Mouse (Mus musculus): ENCODE measurements around the gene Psmd7. TPM values are rescaled to one million over a fixed set of nuclear protein-coding genes. Genes with fewer than 3 reads are reported as not detected.

Psmd7 gene
- polyA plus RNA-seq, 1 experiment from 2014 or later: 156 TPM

GRCm38 (mm10) chr8:107578132-107578531 is 10.1 kb downstream of the Psmd7 start:
- WGBS: 83% methylated on average over 8 of the region's 8 CpGs
- Histone ChIP-seq H3K27ac (no peak overlapping the region), H3K9me3 (replicated peaks) (no peaks in the 10 kb centered on the region), H3K4me2 (no peak overlapping the region), H3K27me3 (no peaks in the 10 kb centered on the region), H3K4me3 (no peak overlapping the region), H3K4me1 (replicated peaks) (peaks cover 4% of the 10 kb centered on the region; the same call in 1 of the 2 replicates), H3K36me3 (peaks cover 48% of the 10 kb centered on the region), H3K9ac (no peak overlapping the region)
- no peak for ATAC-seq (replicated peaks; ENCODE audit: insufficient number of reproducible peaks, insufficient read depth, low FRiP score, low read depth)

GRCm38 (mm10) chr8:107577640-107578039 is 10.6 kb downstream of the Psmd7 start:
- Histone ChIP-seq H3K27me3 (no peaks in the 10 kb centered on the region), H3K9ac (no peak overlapping the region), H3K9me3 (replicated peaks) (no peaks in the 10 kb centered on the region), H3K36me3 (peaks cover 43% of the 10 kb centered on the region), H3K4me1 (replicated peaks) (peaks cover 4% of the 10 kb centered on the region; the same call in 1 of the 2 replicates), H3K4me2 (no peak overlapping the region), H3K4me3 (no peak overlapping the region), H3K27ac (no peak overlapping the region)
- WGBS: 70% methylated on average over 4 of the region's 4 CpGs
- ATAC-seq (replicated peaks; ENCODE audit: insufficient number of reproducible peaks, insufficient read depth, low FRiP score, low read depth): no peak

- Histone ChIP-seq H3K4me3 (peak overlapping the region; percentile 28; the same call in 1 of the 2 replicates), H3K36me3 (peaks cover 34% of the 10 kb centered on the region), H3K4me2 (peak overlapping the region; percentile 58), H3K27ac (no peak overlapping the region), H3K9me3 (replicated peaks) (no peaks in the 10 kb centered on the region), H3K4me1 (replicated peaks) (peaks cover 4% of the 10 kb centered on the region; the same call in 1 of the 2 replicates), H3K27me3 (no peaks in the 10 kb centered on the region), H3K9ac (no peak overlapping the region)
- WGBS: 7% methylated on average over 10 of the region's 10 CpGs
- ATAC-seq (replicated peaks; ENCODE audit: insufficient number of reproducible peaks, insufficient read depth, low FRiP score, low read depth): peak; percentile 19; the same call in 1 of the 2 replicates
Observed at GRCm38 (mm10) chr8:107576702-107577101, 11.6 kb downstream of the Psmd7 start.

- no peak overlapping the region for H3K9ac ChIP-seq
- no peak overlapping the region for H3K4me3 ChIP-seq
- no peak for ATAC-seq (replicated peaks; ENCODE audit: insufficient number of reproducible peaks, insufficient read depth, low FRiP score, low read depth)
- no peak overlapping the region for H3K27ac ChIP-seq
- 84% methylated on average over 3 of the region's 3 CpGs for WGBS
- H3K4me1 ChIP-seq (replicated peaks): peaks cover 4% of the 10 kb centered on the region; the same call in 1 of the 2 replicates
- peaks cover 14% of the 10 kb centered on the region for H3K36me3 ChIP-seq
- no peaks in the 10 kb centered on the region for H3K9me3 ChIP-seq (replicated peaks)
- H3K4me2 ChIP-seq: no peak overlapping the region
- H3K27me3 ChIP-seq: no peaks in the 10 kb centered on the region
Observed at GRCm38 (mm10) chr8:107574771-107575170, 13.5 kb downstream of the Psmd7 start.

- Histone ChIP-seq H3K9ac (no peak overlapping the region), H3K4me2 (no peak overlapping the region), H3K4me3 (no peak overlapping the region), H3K27ac (no peak overlapping the region), H3K4me1 (replicated peaks) (peaks cover 4% of the 10 kb centered on the region; the same call in 1 of the 2 replicates), H3K9me3 (replicated peaks) (no peaks in the 10 kb centered on the region), H3K36me3 (no peaks in the 10 kb centered on the region), H3K27me3 (no peaks in the 10 kb centered on the region)
- peak; percentile 18; the same call in 1 of the 2 replicates for ATAC-seq (replicated peaks; ENCODE audit: insufficient number of reproducible peaks, insufficient read depth, low FRiP score, low read depth)
- WGBS: 58% methylated on average over 4 of the region's 4 CpGs
Observed at GRCm38 (mm10) chr8:107572497-107572896, 15.8 kb downstream of the Psmd7 start.

- Histone ChIP-seq H3K9ac (no peak overlapping the region), H3K4me3 (no peak overlapping the region), H3K9me3 (replicated peaks) (no peaks in the 10 kb centered on the region), H3K36me3 (no peaks in the 10 kb centered on the region), H3K27ac (no peak overlapping the region), H3K4me1 (replicated peaks) (peaks cover 3% of the 10 kb centered on the region; the same call in 1 of the 2 replicates), H3K4me2 (no peak overlapping the region), H3K27me3 (no peaks in the 10 kb centered on the region)
- WGBS: 80% methylated on average over 7 of the region's 7 CpGs
- ATAC-seq (replicated peaks; ENCODE audit: insufficient number of reproducible peaks, insufficient read depth, low FRiP score, low read depth): no peak
Observed at GRCm38 (mm10) chr8:107571486-107572135, 16.7 kb downstream of the Psmd7 start.

GRCm38 (mm10) chr8:107571046-107571445 is 17.2 kb downstream of the Psmd7 start:
- Histone ChIP-seq H3K4me1 (replicated peaks) (no peaks in the 10 kb centered on the region), H3K9me3 (replicated peaks) (no peaks in the 10 kb centered on the region), H3K27me3 (no peaks in the 10 kb centered on the region), H3K4me3 (no peak overlapping the region), H3K27ac (no peak overlapping the region), H3K4me2 (no peak overlapping the region), H3K36me3 (no peaks in the 10 kb centered on the region), H3K9ac (no peak overlapping the region)
- no peak for ATAC-seq (replicated peaks; ENCODE audit: insufficient number of reproducible peaks, insufficient read depth, low FRiP score, low read depth)
- WGBS: 66% methylated on average over 2 of the region's 2 CpGs

- no peaks in the 10 kb centered on the region for H3K9me3 ChIP-seq (replicated peaks)
- H3K4me2 ChIP-seq: no peak overlapping the region
- no peak overlapping the region for H3K27ac ChIP-seq
- no peak for ATAC-seq (replicated peaks; ENCODE audit: insufficient number of reproducible peaks, insufficient read depth, low FRiP score, low read depth)
- no peak overlapping the region for H3K9ac ChIP-seq
- no peaks in the 10 kb centered on the region; the same call in 1 of the 2 replicates for H3K36me3 ChIP-seq
- no peaks in the 10 kb centered on the region for H3K27me3 ChIP-seq
- H3K4me1 ChIP-seq (replicated peaks): no peaks in the 10 kb centered on the region
- no peak overlapping the region for H3K4me3 ChIP-seq
- WGBS: 73% methylated on average over 9 of the region's 9 CpGs
Observed at GRCm38 (mm10) chr8:107562164-107562563, 26.1 kb downstream of the Psmd7 start.

- ATAC-seq (replicated peaks; ENCODE audit: insufficient number of reproducible peaks, insufficient read depth, low FRiP score, low read depth): peak; percentile 50; the same call in 1 of the 2 replicates
- no peak overlapping the region for H3K9ac ChIP-seq
- no peaks in the 10 kb centered on the region; the same call in 1 of the 2 replicates for H3K36me3 ChIP-seq
- no peak overlapping the region for H3K27ac ChIP-seq
- H3K4me1 ChIP-seq (replicated peaks): 0 out of 2 replicates have a peak, but pooled peaks cover 6% of the 10 kb centered on the region
- 45% methylated on average over 16 of the region's 16 CpGs for WGBS
- H3K9me3 ChIP-seq (replicated peaks): no peaks in the 10 kb centered on the region
- peak overlapping the region; percentile 26; the same call in 1 of the 2 replicates for H3K4me2 ChIP-seq
- no peak overlapping the region for H3K4me3 ChIP-seq
- no peaks in the 10 kb centered on the region for H3K27me3 ChIP-seq
Observed at GRCm38 (mm10) chr8:107560820-107561536, 27.3 kb downstream of the Psmd7 start.

- Histone ChIP-seq H3K27ac (no peak overlapping the region), H3K4me1 (replicated peaks) (0 out of 2 replicates have a peak, but pooled peaks cover 6% of the 10 kb centered on the region), H3K4me3 (no peak overlapping the region), H3K27me3 (no peaks in the 10 kb centered on the region), H3K9ac (no peak overlapping the region), H3K4me2 (peak overlapping the region; percentile 2; the same call in 1 of the 2 replicates), H3K9me3 (replicated peaks) (no peaks in the 10 kb centered on the region), H3K36me3 (peaks cover 6% of the 10 kb centered on the region; the same call in 1 of the 2 replicates)
- WGBS: 29% methylated on average over 12 of the region's 12 CpGs
- no peak for ATAC-seq (replicated peaks; ENCODE audit: insufficient number of reproducible peaks, insufficient read depth, low FRiP score, low read depth)
Observed at GRCm38 (mm10) chr8:107556511-107556936, 31.7 kb downstream of the Psmd7 start.

GRCm38 (mm10) chr8:107555231-107555630 is 33.0 kb downstream of the Psmd7 start:
- 76% methylated on average over 10 of the region's 10 CpGs for WGBS
- 0 out of 2 replicates have a peak, but pooled peaks cover 6% of the 10 kb centered on the region for H3K4me1 ChIP-seq (replicated peaks)
- no peaks in the 10 kb centered on the region for H3K9me3 ChIP-seq (replicated peaks)
- peaks cover 6% of the 10 kb centered on the region; the same call in 1 of the 2 replicates for H3K36me3 ChIP-seq
- no peak overlapping the region for H3K27ac ChIP-seq
- no peak overlapping the region for H3K9ac ChIP-seq
- H3K27me3 ChIP-seq: no peaks in the 10 kb centered on the region
- no peak overlapping the region for H3K4me3 ChIP-seq
- H3K4me2 ChIP-seq: no peak overlapping the region
- no peak for ATAC-seq (replicated peaks; ENCODE audit: insufficient number of reproducible peaks, insufficient read depth, low FRiP score, low read depth)
